Mouse (Mus musculus): ENCODE results near the gene Rbm11. TPM values are rescaled to one million over a fixed set of nuclear protein-coding genes. Genes with fewer than 3 reads are reported as not detected.

Rbm11 gene
- 0.67 and 1.5 TPM in 2 replicates for polyA plus RNA-seq (2015; fragmentation: Nextera tagmentation; extraction: Ambion mirVana)

- Histone ChIP-seq H3K27ac (ENCODE audit: low read length) (no peak within 1 kb of the TSS; the same call in 1 of the 2 replicates), H3K9me3 (ENCODE audit: control insufficient read depth, low read length) (no peaks in the 10 kb centered on the region)
Observed at GRCm38 (mm10) chr16:75592671-75593500, at the start of gene Rbm11. TSS of gene Rbm11 (plus strand) at chr16:75592844.

DNA sequence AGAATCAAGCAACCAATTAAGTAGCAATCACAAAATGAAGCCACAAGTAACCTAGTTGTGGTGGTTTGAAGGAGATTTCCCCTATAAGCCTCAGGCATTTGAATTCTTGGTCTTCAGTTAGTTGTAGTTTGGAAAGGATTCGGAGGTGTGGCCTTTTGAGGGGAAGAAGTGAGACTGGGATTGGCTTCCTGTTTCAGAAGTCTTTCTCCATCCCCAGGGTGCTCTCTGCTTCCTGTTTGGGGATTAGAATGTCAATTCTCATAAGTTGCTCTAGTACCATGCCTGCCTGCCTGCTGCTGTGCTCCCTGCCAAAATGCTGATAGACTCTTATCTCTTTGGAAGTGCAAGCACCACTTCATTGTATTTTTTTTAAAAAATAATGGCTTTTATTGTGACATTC lies 47.3 kb upstream of the Rbm11 start:
- Histone ChIP-seq H3K4me2 (ENCODE audit: low read length) (no peak overlapping the region), H3K27ac (ENCODE audit: low read length) (no peak overlapping the region), H3K36me3 (ENCODE audit: control insufficient read depth, insufficient read depth) (no peaks in the 10 kb centered on the region), H3K9me3 (ENCODE audit: control insufficient read depth, low read length) (no peaks in the 10 kb centered on the region), H3K9ac (replicated peaks; ENCODE audit: low read depth, low read length) (no peak overlapping the region), H3K27me3 (replicated peaks; ENCODE audit: control insufficient read depth, insufficient read depth, low read length) (no peaks in the 10 kb centered on the region), H3K4me3 (replicated peaks; ENCODE audit: low read length) (no peak overlapping the region), H3K4me1 (replicated peaks; ENCODE audit: control insufficient read depth, insufficient read depth, low read length) (no peaks in the 10 kb centered on the region)
- no peak for ATAC-seq
- WGBS, result 84% methylated on average over 1 of the region's 1 CpGs

More at GRCm38 (mm10) chr16:75592671-75593500, at the start of gene Rbm11:
- Histone ChIP-seq H3K36me3 (ENCODE audit: control insufficient read depth, insufficient read depth) (no peaks in the 10 kb centered on the region), H3K4me2 (ENCODE audit: low read length) (peak within 1 kb of the TSS; percentile 92), H3K4me3 (replicated peaks; ENCODE audit: low read length) (peak within 1 kb of the TSS; percentile 89), H3K9ac (replicated peaks; ENCODE audit: low read depth, low read length) (peak within 1 kb of the TSS; percentile 80), H3K27me3 (replicated peaks; ENCODE audit: control insufficient read depth, insufficient read depth, low read length) (peaks cover 3% of the 10 kb centered on the region; the same call in 1 of the 2 replicates), H3K4me1 (replicated peaks; ENCODE audit: control insufficient read depth, insufficient read depth, low read length) (peaks cover 7% of the 10 kb centered on the region)
- under 1% methylated on average over 53 of the region's 55 CpGs for WGBS
- peak; percentile 96 for ATAC-seq

DNA sequence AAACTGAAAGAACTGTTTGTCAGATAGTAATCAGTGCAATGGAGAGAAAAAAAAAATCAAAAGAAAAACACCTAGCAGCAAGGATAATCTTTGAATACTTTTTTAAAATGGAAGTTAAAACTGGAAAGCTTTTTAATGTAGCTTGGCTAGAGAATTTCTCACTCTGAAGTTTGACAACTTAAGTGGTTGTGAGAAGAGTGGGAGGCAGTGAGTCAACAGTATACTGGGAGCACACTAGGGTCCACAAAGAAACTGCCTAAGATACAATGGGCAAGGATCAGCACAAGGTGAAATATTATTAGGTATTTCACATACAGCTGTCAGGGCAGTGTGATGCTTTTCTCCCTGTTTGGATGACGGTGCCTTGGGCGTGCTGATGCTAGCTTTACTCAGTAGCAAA lies 29.7 kb upstream of the Rbm11 start:
- no peak overlapping the region for H3K4me3 ChIP-seq (replicated peaks; ENCODE audit: low read length)
- H3K36me3 ChIP-seq (ENCODE audit: control insufficient read depth, insufficient read depth), result no peaks in the 10 kb centered on the region
- H3K4me1 ChIP-seq (replicated peaks; ENCODE audit: control insufficient read depth, insufficient read depth, low read length), result no peaks in the 10 kb centered on the region
- WGBS, result 92% methylated on average over 2 of the region's 2 CpGs
- H3K9ac ChIP-seq (replicated peaks; ENCODE audit: low read depth, low read length), result no peak overlapping the region
- H3K27me3 ChIP-seq (replicated peaks; ENCODE audit: control insufficient read depth, insufficient read depth, low read length), result no peaks in the 10 kb centered on the region
- H3K27ac ChIP-seq (ENCODE audit: low read length), result no peak overlapping the region
- no peak for ATAC-seq
- H3K4me2 ChIP-seq (ENCODE audit: low read length), result no peak overlapping the region
- H3K9me3 ChIP-seq (ENCODE audit: control insufficient read depth, low read length), result no peaks in the 10 kb centered on the region

DNA sequence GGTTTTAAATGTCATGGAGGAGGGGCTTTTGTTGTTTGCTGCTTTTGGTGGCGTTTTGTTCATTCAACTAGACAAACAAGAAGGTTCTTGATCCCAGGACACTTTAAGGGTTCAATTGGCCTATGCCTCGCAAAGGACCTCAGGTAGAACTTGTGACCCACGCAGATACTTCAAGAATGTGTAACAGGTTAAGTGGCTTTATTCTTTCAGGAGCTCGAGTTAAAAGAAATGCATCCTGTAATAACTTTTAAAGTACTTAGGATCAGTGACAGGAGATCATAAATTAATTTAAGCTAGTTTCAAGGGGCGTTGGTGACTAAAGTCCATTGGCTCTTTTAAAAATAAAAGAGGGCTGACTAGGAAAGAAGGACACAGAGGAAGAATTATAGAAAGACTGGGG lies 10.4 kb upstream of the Rbm11 start:
- Histone ChIP-seq H3K4me3 (replicated peaks; ENCODE audit: low read length) (no peak overlapping the region), H3K4me1 (replicated peaks; ENCODE audit: control insufficient read depth, insufficient read depth, low read length) (no peaks in the 10 kb centered on the region)
- 81% methylated on average over 5 of the region's 5 CpGs for WGBS

GRCm38 (mm10) chr16:75585961-75586360 lies 6.7 kb upstream of the Rbm11 start, which contains the start of gene Lipi:
TSS of gene Lipi (minus strand) at chr16:75586061.
- 74% methylated on average over 7 of the region's 7 CpGs for WGBS
- Histone ChIP-seq H3K27ac (ENCODE audit: low read length) (no peak within 1 kb of the TSS), H3K9ac (replicated peaks; ENCODE audit: low read depth, low read length) (no peak within 1 kb of the TSS), H3K36me3 (ENCODE audit: control insufficient read depth, insufficient read depth) (no peaks in the 10 kb centered on the region), H3K27me3 (replicated peaks; ENCODE audit: control insufficient read depth, insufficient read depth, low read length) (no peaks in the 10 kb centered on the region), H3K9me3 (ENCODE audit: control insufficient read depth, low read length) (no peaks in the 10 kb centered on the region), H3K4me3 (replicated peaks; ENCODE audit: low read length) (no peak within 1 kb of the TSS), H3K4me1 (replicated peaks; ENCODE audit: control insufficient read depth, insufficient read depth, low read length) (no peaks in the 10 kb centered on the region), H3K4me2 (ENCODE audit: low read length) (no peak within 1 kb of the TSS)
- no peak for ATAC-seq

More for the DNA sequence above, 10.4 kb upstream of the Rbm11 start:
- ATAC-seq, result no peak
- Histone ChIP-seq H3K27ac (ENCODE audit: low read length) (no peak overlapping the region), H3K27me3 (replicated peaks; ENCODE audit: control insufficient read depth, insufficient read depth, low read length) (no peaks in the 10 kb centered on the region), H3K4me2 (ENCODE audit: low read length) (no peak overlapping the region), H3K9me3 (ENCODE audit: control insufficient read depth, low read length) (no peaks in the 10 kb centered on the region), H3K36me3 (ENCODE audit: control insufficient read depth, insufficient read depth) (no peaks in the 10 kb centered on the region), H3K9ac (replicated peaks; ENCODE audit: low read depth, low read length) (no peak overlapping the region)

DNA sequence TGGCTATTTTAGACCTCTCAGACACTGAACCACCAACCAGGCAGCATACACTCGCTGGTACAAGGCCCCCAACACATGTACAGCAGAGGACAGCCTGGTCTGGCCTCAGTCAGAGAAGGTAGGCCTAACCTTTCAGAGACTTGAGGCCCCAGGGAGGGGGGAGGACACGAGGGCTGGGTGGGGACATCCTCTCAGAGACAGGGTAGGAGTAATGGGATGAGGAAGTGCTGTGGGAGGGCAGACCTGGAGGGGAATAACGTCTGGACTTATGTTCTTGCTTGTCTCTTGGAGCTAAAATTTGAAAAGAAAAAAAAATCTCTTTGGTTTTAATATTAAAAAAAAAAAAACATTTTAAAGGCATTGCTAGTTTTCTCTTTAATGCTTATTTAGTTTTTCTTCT lies 6.2 kb upstream of the Rbm11 start:
- Histone ChIP-seq H3K36me3 (ENCODE audit: control insufficient read depth, insufficient read depth) (no peaks in the 10 kb centered on the region), H3K4me1 (replicated peaks; ENCODE audit: control insufficient read depth, insufficient read depth, low read length) (no peaks in the 10 kb centered on the region), H3K9me3 (ENCODE audit: control insufficient read depth, low read length) (no peaks in the 10 kb centered on the region), H3K27me3 (replicated peaks; ENCODE audit: control insufficient read depth, insufficient read depth, low read length) (no peaks in the 10 kb centered on the region), H3K4me3 (replicated peaks; ENCODE audit: low read length) (no peak overlapping the region), H3K4me2 (ENCODE audit: low read length) (no peak overlapping the region), H3K27ac (ENCODE audit: low read length) (no peak overlapping the region), H3K9ac (replicated peaks; ENCODE audit: low read depth, low read length) (no peak overlapping the region)
- 38% methylated on average over 3 of the region's 3 CpGs for WGBS
- ATAC-seq, result no peak

DNA sequence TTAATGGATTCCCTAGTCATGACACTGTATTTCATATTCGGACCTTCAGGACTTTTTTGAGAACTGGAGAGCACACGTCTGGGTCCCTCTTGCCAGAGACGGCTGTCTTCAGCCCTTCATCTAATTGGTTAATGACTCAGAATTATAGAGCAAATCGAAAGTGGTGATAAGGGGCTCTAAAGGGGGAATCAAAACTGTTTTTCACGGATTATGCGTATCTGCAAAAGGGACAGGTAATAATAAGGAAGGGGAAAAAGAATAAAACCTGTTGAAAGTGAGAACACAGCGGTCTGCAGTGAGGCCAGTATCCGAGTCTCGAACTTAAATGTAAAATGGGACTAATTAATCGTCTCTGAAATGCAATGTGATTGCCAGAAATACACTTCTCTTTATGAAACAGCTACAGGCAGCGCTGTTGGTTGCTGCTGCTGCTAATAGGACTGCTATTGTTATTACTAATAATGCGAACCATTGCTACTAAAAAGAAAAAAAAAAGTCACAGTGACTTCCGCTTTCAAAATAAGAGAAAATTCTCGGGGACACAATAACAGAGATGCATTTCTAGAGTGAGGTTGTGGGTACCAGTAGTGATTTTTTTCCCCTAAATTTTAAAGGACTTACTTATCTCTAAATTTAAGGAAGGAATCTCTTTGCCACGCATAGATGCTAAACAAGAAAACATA lies 998 bp downstream of the Rbm11 start:
- Histone ChIP-seq H3K4me3 (replicated peaks; ENCODE audit: low read length) (peak overlapping the region; percentile 89), H3K4me2 (ENCODE audit: low read length) (peak overlapping the region; percentile 92), H3K27ac (ENCODE audit: low read length) (no peak overlapping the region), H3K36me3 (ENCODE audit: control insufficient read depth, insufficient read depth) (no peaks in the 10 kb centered on the region), H3K9ac (replicated peaks; ENCODE audit: low read depth, low read length) (peak overlapping the region; percentile 80), H3K9me3 (ENCODE audit: control insufficient read depth, low read length) (no peaks in the 10 kb centered on the region), H3K27me3 (replicated peaks; ENCODE audit: control insufficient read depth, insufficient read depth, low read length) (peaks cover 3% of the 10 kb centered on the region; the same call in 1 of the 2 replicates), H3K4me1 (replicated peaks; ENCODE audit: control insufficient read depth, insufficient read depth, low read length) (peaks cover 7% of the 10 kb centered on the region)
- WGBS, result 2% methylated on average over 15 of the region's 15 CpGs
- ATAC-seq, result peak; percentile 16

- Histone ChIP-seq H3K36me3 (ENCODE audit: control insufficient read depth, insufficient read depth) (no peaks in the 10 kb centered on the region), H3K27ac (ENCODE audit: low read length) (no peak overlapping the region), H3K4me1 (replicated peaks; ENCODE audit: control insufficient read depth, insufficient read depth, low read length) (no peaks in the 10 kb centered on the region), H3K4me2 (ENCODE audit: low read length) (no peak overlapping the region), H3K4me3 (replicated peaks; ENCODE audit: low read length) (no peak overlapping the region), H3K9ac (replicated peaks; ENCODE audit: low read depth, low read length) (no peak overlapping the region), H3K9me3 (ENCODE audit: control insufficient read depth, low read length) (no peaks in the 10 kb centered on the region; the same call in 1 of the 2 replicates), H3K27me3 (replicated peaks; ENCODE audit: control insufficient read depth, insufficient read depth, low read length) (no peaks in the 10 kb centered on the region)
- ATAC-seq, result no peak
- WGBS, result 38% methylated on average over 1 of the region's 1 CpGs
Observed at GRCm38 (mm10) chr16:75606415-75606814, 13.8 kb downstream of the Rbm11 start.

GRCm38 (mm10) chr16:75612561-75612960 lies 19.9 kb downstream of the Rbm11 start:
- Histone ChIP-seq H3K27ac (ENCODE audit: low read length) (no peak overlapping the region), H3K9me3 (ENCODE audit: control insufficient read depth, low read length) (no peaks in the 10 kb centered on the region), H3K9ac (replicated peaks; ENCODE audit: low read depth, low read length) (no peak overlapping the region), H3K4me2 (ENCODE audit: low read length) (no peak overlapping the region), H3K4me3 (replicated peaks; ENCODE audit: low read length) (no peak overlapping the region), H3K4me1 (replicated peaks; ENCODE audit: control insufficient read depth, insufficient read depth, low read length) (no peaks in the 10 kb centered on the region), H3K36me3 (ENCODE audit: control insufficient read depth, insufficient read depth) (no peaks in the 10 kb centered on the region), H3K27me3 (replicated peaks; ENCODE audit: control insufficient read depth, insufficient read depth, low read length) (no peaks in the 10 kb centered on the region)
- no peak for ATAC-seq

All from forebrain, embryonic 16.5 days (tissue).